Mouse (Mus musculus) limb, embryonic 10.5 days (tissue): ENCODE data around the gene Atp6ap2. TPM values are rescaled to one million over a fixed set of nuclear protein-coding genes. Genes with fewer than 3 reads are reported as not detected.
"Not testable (repeated sequence)": the region's sequence is repeated elsewhere in the genome, so short reads cannot be mapped to it uniquely, and the experiment has no call there.

Experiments used
- DNase-seq: peaks from one replicate; pipeline ENCODE4 v3.0.0-alpha.2; 2017; ENCODE audit warnings: low spot score
- H3K27ac ChIP-seq: fragments of 300-500 bp; sonication (generic); 2 replicates; pipeline ENCODE4 v1.5.1; 2016; ENCODE audit warnings: mild to moderate bottlenecking
- H3K27me3 ChIP-seq: fragments of 300-500 bp; sonication (generic); 2 replicates; pipeline ENCODE4 v1.6.1; 2016; ENCODE audit warnings: low read depth, mild to moderate bottlenecking; ENCODE audit not compliant: poor library complexity, severe bottlenecking
- H3K36me3 ChIP-seq: fragments of 300-500 bp; sonication (generic); 2 replicates; pipeline ENCODE4 v1.6.1; 2016; ENCODE audit warnings: mild to moderate bottlenecking, moderate library complexity
- H3K4me1 ChIP-seq: fragments of 300-500 bp; sonication (generic); 2 replicates; pipeline ENCODE4 v1.6.1; 2016
- H3K4me3 ChIP-seq: fragments of 300-500 bp; sonication (generic); 2 replicates; pipeline ENCODE4 v1.5.1; 2016; ENCODE audit warnings: mild to moderate bottlenecking, moderate library complexity
- H3K9me3 ChIP-seq: fragments of 300-500 bp; sonication (generic); replicated peaks from 2 replicates; pipeline ENCODE4 v1.6.1; 2016; ENCODE audit warnings: mild to moderate bottlenecking
- WGBS: fragments of 180-500 bp; shearing (Covaris S2); methylation state at CpG from one replicate; pipeline ENCODE4 v1.1.7; 2016; 5-methylcytosine and 5-hydroxymethylcytosine counted together
- polyA plus RNA-seq: library from polyadenylated mRNA; unstranded; fragments of >200 nt; fragmentation: Nextera tagmentation; extraction: Ambion mirVana; gene quantifications from 2 replicates; pipeline ENCODE4 v1.2.1, GENCODE M21; 2016

The Atp6ap2 gene
- polyA plus RNA-seq, 1 experiment from 2014 or later = 48.4 TPM

- H3K4me3 ChIP-seq, H3K27ac ChIP-seq, H3K9me3 ChIP-seq, H3K4me1 ChIP-seq, DNase-seq: not testable (repeated sequence)
- WGBS = 97% methylated on average over 1 of the region's 1 CpGs
- Histone ChIP-seq H3K27me3 (peaks cover 56% of the 10 kb centered on the region), H3K36me3 (peaks cover 38% of the 10 kb centered on the region)
Measured at GRCm38 (mm10) chrX:12612360-12612759, 24.8 kb downstream of the Atp6ap2 start.

- DNase-seq = no peak
- 74% methylated on average over 4 of the region's 4 CpGs for WGBS
Measured at GRCm38 (mm10) chrX:12625131-12625530, 37.5 kb downstream of the Atp6ap2 start.

GRCm38 (mm10) chrX:12644976-12645375 is 57.4 kb downstream of the Atp6ap2 start:
- H3K27ac ChIP-seq = no peak overlapping the region
- H3K27me3 ChIP-seq = peaks cover 27% of the 10 kb centered on the region
- H3K4me1 ChIP-seq = no peaks in the 10 kb centered on the region
- DNase-seq = no peak
- H3K36me3 ChIP-seq = peaks cover 2% of the 10 kb centered on the region
- 71% methylated on average over 2 of the region's 2 CpGs for WGBS
- H3K9me3 ChIP-seq = no peaks in the 10 kb centered on the region
- no peak overlapping the region for H3K4me3 ChIP-seq

More at GRCm38 (mm10) chrX:12625131-12625530, 37.5 kb downstream of the Atp6ap2 start:
- Histone ChIP-seq H3K27ac (no peak overlapping the region), H3K27me3 (peaks cover 19% of the 10 kb centered on the region), H3K4me1 (no peaks in the 10 kb centered on the region), H3K9me3 (no peaks in the 10 kb centered on the region), H3K36me3 (no peaks in the 10 kb centered on the region), H3K4me3 (no peak overlapping the region)

GRCm38 (mm10) chrX:12645531-12646304 is 58.1 kb downstream of the Atp6ap2 start:
- Histone ChIP-seq H3K27me3 (peaks cover 21% of the 10 kb centered on the region), H3K9me3 (no peaks in the 10 kb centered on the region), H3K27ac (no peak overlapping the region), H3K36me3 (peaks cover 5% of the 10 kb centered on the region), H3K4me1 (no peaks in the 10 kb centered on the region), H3K4me3 (no peak overlapping the region)
- DNase-seq = no peak
- WGBS = 78% methylated on average over 12 of the region's 12 CpGs

- H3K4me3 ChIP-seq = no peak overlapping the region
- H3K27ac ChIP-seq = no peak overlapping the region
- no peaks in the 10 kb centered on the region for H3K9me3 ChIP-seq
- H3K27me3 ChIP-seq = peaks cover 40% of the 10 kb centered on the region
- no peaks in the 10 kb centered on the region for H3K4me1 ChIP-seq
- DNase-seq = no peak
- 96% methylated on average over 16 of the region's 16 CpGs for WGBS
- peaks cover 43% of the 10 kb centered on the region for H3K36me3 ChIP-seq
Measured at GRCm38 (mm10) chrX:12651906-12652305, 64.3 kb downstream of the Atp6ap2 start.

GRCm38 (mm10) chrX:12653879-12654278 is 66.3 kb downstream of the Atp6ap2 start:
- Histone ChIP-seq H3K4me1 (no peaks in the 10 kb centered on the region), H3K9me3 (no peaks in the 10 kb centered on the region), H3K27me3 (peaks cover 44% of the 10 kb centered on the region), H3K36me3 (peaks cover 61% of the 10 kb centered on the region), H3K27ac (no peak overlapping the region), H3K4me3 (no peak overlapping the region)
- DNase-seq = no peak
- WGBS = 78% methylated on average over 2 of the region's 2 CpGs

Other genes with a start within 250 kb of the Atp6ap2 start
- gene 1810030O07Rik, start 85.9 kb downstream of the Atp6ap2 start, polyA plus RNA-seq = 34.7 and 36.2 TPM in 2 replicates
- 12.3 and 14.9 TPM in 2 replicates for gene Med14, start 174.3 kb downstream of the Atp6ap2 start, polyA plus RNA-seq